Mouse (Mus musculus): ENCODE measurements at regions not wholly inside any gene's neighbourhood (a gene's known extent, or its start where the extent isn't known, plus 50 kb on each side); places are given as distances from the start of the nearest gene placed in this dataset.

DNA sequence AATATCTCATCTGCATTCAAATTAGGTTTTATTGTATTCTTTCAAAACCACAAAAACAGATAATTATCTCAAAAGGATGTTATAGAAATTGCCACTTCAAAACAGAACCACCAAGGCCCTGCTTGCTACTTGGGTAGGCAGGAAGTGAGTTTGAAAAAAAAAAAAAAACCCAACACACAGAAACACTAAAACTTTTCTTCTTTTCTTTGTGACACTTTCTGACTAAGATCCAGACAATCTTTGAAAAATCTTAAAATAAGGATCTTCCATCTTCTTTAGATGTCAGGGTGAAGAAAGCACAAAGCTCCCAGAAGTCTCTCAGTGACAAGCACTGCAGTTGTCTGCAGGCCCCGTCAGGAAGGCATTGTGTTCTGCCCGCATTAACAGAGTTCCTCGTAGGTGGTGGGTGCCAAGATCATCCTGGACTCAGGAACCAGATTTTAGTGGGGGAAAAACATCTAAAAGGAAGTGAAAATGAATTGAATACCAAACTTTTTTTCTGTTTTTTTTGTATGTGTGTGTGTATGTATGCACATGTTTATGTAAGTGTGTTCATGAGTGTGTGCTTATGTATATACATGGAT is 154.0 kb downstream of the Dusp6 start:
- Histone ChIP-seq H3K4me3 (ENCODE audit: control insufficient read depth in 1 of 2, insufficient read depth in 1 of 2, low read depth in 2 of 2, low read length in 2 of 2) (no peak overlapping the region), H3K4me1 (ENCODE audit: control insufficient read depth in 1 of 2, insufficient read depth in 2 of 2, low read length in 2 of 2) (no peaks in the 10 kb centered on the region), H3K27ac (ENCODE audit: control insufficient read depth, low read depth, low read length) (no peak overlapping the region), H3K27me3 (ENCODE audit: control insufficient read depth in 1 of 2, insufficient read depth in 2 of 2, low read length in 2 of 2) (no peaks in the 10 kb centered on the region), H3K9ac (ENCODE audit: control insufficient read depth, low read depth, low read length, poor library complexity, severe bottlenecking) (no peak overlapping the region), H3K9me3 (replicated peaks; ENCODE audit: insufficient read depth, low read length) (no peaks in the 10 kb centered on the region), H3K79me2 (ENCODE audit: control insufficient read depth, insufficient read depth, low read length, poor library complexity) (no peaks in the 10 kb centered on the region), H3K36me3 (ENCODE audit: control insufficient read depth in 1 of 2, insufficient read depth in 2 of 2, low read length in 2 of 2) (no peaks in the 10 kb centered on the region)
- DNase-seq (ENCODE audit: low read depth, low spot score), result no peak
- TF ChIP-seq TBP (IDR thresholded peaks at IDR 0.05; ENCODE audit: low read depth, low read length), result no peak
- TF ChIP-seq ZNF384 (IDR thresholded peaks at IDR 0.05; ENCODE audit: low read depth, low read length), result no peak
- no peak for TF ChIP-seq TAL1 (IDR thresholded peaks at IDR 0.05; ENCODE audit: low read length)
- no peak for TF ChIP-seq MAFK (IDR thresholded peaks at IDR 0.05; ENCODE audit: borderline replicate concordance, low read depth, low read length)
- no peak for TF ChIP-seq UBTF (IDR thresholded peaks at IDR 0.05; ENCODE audit: borderline replicate concordance, insufficient read depth, low read depth, low read length)
- no peak for TF ChIP-seq GABPA (IDR thresholded peaks at IDR 0.05; ENCODE audit: low read depth, low read length)
- TF ChIP-seq MYC (IDR thresholded peaks at IDR 0.05; ENCODE audit: low read depth, low read length), result no peak
- no peak for TF ChIP-seq POLR2AphosphoS2 (IDR thresholded peaks at IDR 0.05; ENCODE audit: low read length)
- TF ChIP-seq BHLHE40 (IDR thresholded peaks at IDR 0.05; ENCODE audit: borderline replicate concordance, low read depth, low read length), result no peak
- no peak for TF ChIP-seq POLR2AphosphoS5 (IDR thresholded peaks at IDR 0.05; ENCODE audit: borderline replicate concordance, low read depth, low read length)
- TF ChIP-seq POLR2A (IDR thresholded peaks at IDR 0.05; ENCODE audit: control insufficient read depth in 1 of 2, insufficient read depth in 1 of 2, low read depth in 1 of 2, low read length in 2 of 2, poor library complexity in 1 of 2), result no peak
- no peak for TF ChIP-seq CHD2 (IDR thresholded peaks at IDR 0.05; ENCODE audit: low read length)
- TF ChIP-seq MAZ (IDR thresholded peaks at IDR 0.05; ENCODE audit: low read depth, low read length), result no peak
- no peak for TF ChIP-seq GATA1 (IDR thresholded peaks at IDR 0.05; ENCODE audit: low read depth, low read length)
- no peak for TF ChIP-seq CHD1 (IDR thresholded peaks at IDR 0.05; ENCODE audit: low read depth, low read length)
- TF ChIP-seq ELF1 (IDR thresholded peaks at IDR 0.05; ENCODE audit: low read depth, low read length), result no peak
- no peak for TF ChIP-seq SIN3A (IDR thresholded peaks at IDR 0.05; ENCODE audit: low read length)
- TF ChIP-seq HCFC1 (IDR thresholded peaks at IDR 0.05; ENCODE audit: low read depth, low read length), result no peak

GRCm38 (mm10) chr10:99417591-99417990 is 154.6 kb downstream of the Dusp6 start:
- no peaks in the 10 kb centered on the region for H3K36me3 ChIP-seq (ENCODE audit: control insufficient read depth in 1 of 2, insufficient read depth in 2 of 2, low read length in 2 of 2)
- no peaks in the 10 kb centered on the region for H3K4me1 ChIP-seq (ENCODE audit: control insufficient read depth in 1 of 2, insufficient read depth in 2 of 2, low read length in 2 of 2)
- H3K9me3 ChIP-seq (replicated peaks; ENCODE audit: insufficient read depth, low read length), result no peaks in the 10 kb centered on the region
- no peak overlapping the region for H3K27ac ChIP-seq (ENCODE audit: control insufficient read depth, low read depth, low read length)
- DNase-seq (ENCODE audit: low read depth, low spot score), result no peak
- no peak overlapping the region for H3K9ac ChIP-seq (ENCODE audit: control insufficient read depth, low read depth, low read length, poor library complexity, severe bottlenecking)
- TF ChIP-seq CHD1 (IDR thresholded peaks at IDR 0.05; ENCODE audit: low read depth, low read length), result no peak
- no peak for TF ChIP-seq USF2 (IDR thresholded peaks at IDR 0.05; ENCODE audit: borderline replicate concordance in 1 of 2, insufficient read depth in 1 of 2, low read depth in 1 of 2, low read length in 2 of 2)
- TF ChIP-seq ETS1 (IDR thresholded peaks at IDR 0.05; ENCODE audit: low read depth, low read length), result no peak
- TF ChIP-seq SMC3 (IDR thresholded peaks at IDR 0.05; ENCODE audit: low read depth, low read length), result no peak
- TF ChIP-seq MAZ (IDR thresholded peaks at IDR 0.05; ENCODE audit: low read depth, low read length), result no peak
- TF ChIP-seq NRF1 (IDR thresholded peaks at IDR 0.05; ENCODE audit: insufficient read depth, low read depth, low read length, poor library complexity, severe bottlenecking), result no peak
- TF ChIP-seq TCF12 (IDR thresholded peaks at IDR 0.05; ENCODE audit: low read depth, low read length), result no peak
- no peak for TF ChIP-seq USF1 (IDR thresholded peaks at IDR 0.05; ENCODE audit: low read depth, low read length)
- no peak for TF ChIP-seq TBP (IDR thresholded peaks at IDR 0.05; ENCODE audit: low read depth, low read length)
- TF ChIP-seq GATA1 (IDR thresholded peaks at IDR 0.05; ENCODE audit: low read depth, low read length), result no peak
- TF ChIP-seq E2F4 (IDR thresholded peaks at IDR 0.05; ENCODE audit: borderline replicate concordance, low read depth, low read length), result no peak
- no peaks in the 10 kb centered on the region for H3K79me2 ChIP-seq (ENCODE audit: control insufficient read depth, insufficient read depth, low read length, poor library complexity)
- no peaks in the 10 kb centered on the region for H3K27me3 ChIP-seq (ENCODE audit: control insufficient read depth in 1 of 2, insufficient read depth in 2 of 2, low read length in 2 of 2)
- H3K4me3 ChIP-seq (ENCODE audit: control insufficient read depth in 1 of 2, insufficient read depth in 1 of 2, low read depth in 2 of 2, low read length in 2 of 2), result no peak overlapping the region

Data from MEL (cell line).